Comparison of ENCODE assay signal across 9 mouse cellular contexts in the genomic region with DNA sequence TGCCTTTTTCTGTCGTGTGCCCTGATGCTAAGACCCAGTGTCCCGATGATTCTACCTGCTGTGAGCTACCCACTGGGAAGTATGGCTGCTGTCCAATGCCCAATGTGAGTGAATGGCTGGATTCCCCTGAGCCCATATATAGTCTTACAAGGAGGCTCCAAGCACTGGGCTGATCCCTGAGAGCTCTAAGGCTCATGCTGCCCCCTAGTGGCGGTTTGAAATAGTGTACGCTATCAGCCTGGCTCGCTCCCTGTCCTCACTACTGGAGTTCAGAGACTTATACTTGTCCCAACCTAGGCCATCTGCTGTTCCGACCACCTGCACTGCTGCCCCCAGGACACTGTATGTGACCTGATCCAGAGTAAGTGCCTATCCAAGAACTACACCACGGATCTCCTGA. TPM values are rescaled to one million over a fixed set of nuclear protein-coding genes. Genes with fewer than 3 reads are reported as not detected.
A peak's percentile ranks its signal among the peaks of the same experiment; 100 is the strongest.
DNase-seq lines count a peak whose midpoint lies in the region; ATAC-seq and TF ChIP-seq lines count a peak whose summit lies in the region.
"Had no signal": no experiment of that assay in that cellular context is flagged by ENCODE, and none has a peak within 500 bp of the region (broad histone marks: within the 10 kb centered on the region; RNA-seq: fewer than 3 reads in every experiment).

No protein-coding gene starts in this region.

- H3K27me3 ChIP-seq in heart, embryonic 12.5 days (replicated peaks): peaks cover 3% of the 10 kb centered on the region; the same call in 1 of the 2 replicates
- H3K27me3 ChIP-seq in kidney, embryonic 14.5 days (ENCODE audit: control insufficient read depth, insufficient read depth, low read length): no peaks in the 10 kb centered on the region; the same call in 1 of the 2 replicates
- H3K27me3 ChIP-seq in liver, adult 2 months (ENCODE audit: control insufficient read depth, insufficient read depth, low read length): no peaks in the 10 kb centered on the region
- H3K27me3 ChIP-seq: Patski had no signal

- no peak overlapping the region for H3K4me2 ChIP-seq in heart, embryonic 12.5 days
- no peak overlapping the region for H3K4me2 ChIP-seq in kidney, embryonic 14.5 days (replicated peaks; ENCODE audit: low read depth, low read length)

- H3K27ac ChIP-seq in heart, embryonic 12.5 days (ENCODE audit: poor library complexity, severe bottlenecking): no peak overlapping the region
- no peak overlapping the region for H3K27ac ChIP-seq in cortical plate, adult 2 months (ENCODE audit: insufficient read depth, low read length)
- no peak overlapping the region for H3K27ac ChIP-seq in kidney, embryonic 14.5 days (ENCODE audit: low read depth, low read length)
- H3K27ac ChIP-seq in liver, adult 2 months (replicated peaks; ENCODE audit: insufficient read depth, low read depth, low read length): no peak overlapping the region

- no peaks in the 10 kb centered on the region for H3K9me3 ChIP-seq in heart, embryonic 12.5 days (replicated peaks)
- no peaks in the 10 kb centered on the region for H3K9me3 ChIP-seq in kidney, embryonic 14.5 days (ENCODE audit: control insufficient read depth, low read length)

- 13% methylated on average over 7 of the region's 7 CpGs for WGBS in heart, embryonic 12.5 days
- 13% methylated on average over 7 of the region's 7 CpGs for WGBS in kidney, embryonic 14.5 days
- 23% methylated on average over 7 of the region's 7 CpGs for WGBS in liver, adult 2 months

- 0 out of 2 replicates have a peak, but pooled peaks have one; percentile 8 for TF ChIP-seq POLR2A in cortical plate, adult 2 months (IDR thresholded peaks at IDR 0.05; ENCODE audit: extremely low read depth, insufficient read depth, low read length)
- no peak for TF ChIP-seq POLR2A in liver, adult 2 months (IDR thresholded peaks at IDR 0.05; ENCODE audit: extremely low read depth, insufficient read depth, low read length)

- no peaks in the 10 kb centered on the region; the same call in 1 of the 2 replicates for H3K79me2 ChIP-seq in liver, adult 2 months (ENCODE audit: control insufficient read depth, insufficient read depth, low read length)

- peaks cover 44% of the 10 kb centered on the region for H3K36me3 ChIP-seq in heart, embryonic 12.5 days
- peaks cover 38% of the 10 kb centered on the region for H3K36me3 ChIP-seq in kidney, embryonic 14.5 days (ENCODE audit: control insufficient read depth, insufficient read depth, low read length)
- peaks cover 11% of the 10 kb centered on the region; the same call in 1 of the 2 replicates for H3K36me3 ChIP-seq in liver, adult 2 months (ENCODE audit: control insufficient read depth, insufficient read depth, low read length)

- peak; percentile 85 to 93 for DNase-seq in heart, adult 18-20 months
- peak; percentile 76 to 80 for DNase-seq in gastrocnemius, postnatal 36 days
- DNase-seq in liver, adult 2 months (ENCODE audit: extremely low read depth, low read depth, low spot score): peak; percentile 64
- DNase-seq in natural killer cell, adult 2 months (ENCODE audit: low spot score in 2 of 2): peak; percentile 70 to 82
- peak; percentile 86 to 96 for DNase-seq in spleen, postnatal 4 days (ENCODE audit: low spot score in 2 of 2)

- H3K4me3 ChIP-seq in heart, embryonic 12.5 days: no peak overlapping the region
- H3K4me3 ChIP-seq in cortical plate, adult 2 months (ENCODE audit: insufficient read depth, low read length): no peak overlapping the region
- no peak overlapping the region for H3K4me3 ChIP-seq in kidney, embryonic 14.5 days (ENCODE audit: low read length)
- no peak overlapping the region for H3K4me3 ChIP-seq in liver, adult 2 months (ENCODE audit: insufficient read depth, low read depth, low read length)

- H3K4me1 ChIP-seq in heart, embryonic 12.5 days (replicated peaks): peaks cover 36% of the 10 kb centered on the region
- peaks cover 11% of the 10 kb centered on the region for H3K4me1 ChIP-seq in cortical plate, adult 2 months (ENCODE audit: control insufficient read depth, insufficient read depth, low read length)
- peaks cover 35% of the 10 kb centered on the region for H3K4me1 ChIP-seq in kidney, embryonic 14.5 days (ENCODE audit: control insufficient read depth, insufficient read depth, low read length)
- peaks cover 17% of the 10 kb centered on the region for H3K4me1 ChIP-seq in liver, adult 2 months (ENCODE audit: control insufficient read depth, insufficient read depth, low read length)

- TF ChIP-seq CTCF in cortical plate, adult 2 months (IDR thresholded peaks at IDR 0.05; ENCODE audit: extremely low read depth, insufficient read depth, low read length): peak; percentile 90
- TF ChIP-seq CTCF in liver, adult 2 months (IDR thresholded peaks at IDR 0.05; ENCODE audit: low read depth, low read length): peak; percentile 92

- intact Hi-C loops in gastrocnemius, postnatal 36 days (cut with DNase I): no loop called here

- H3K9ac ChIP-seq in heart, embryonic 12.5 days: no peak overlapping the region
- H3K9ac ChIP-seq in kidney, embryonic 14.5 days (ENCODE audit: low read depth, low read length): no peak overlapping the region
- H3K9ac ChIP-seq in liver, adult 2 months (ENCODE audit: low read depth, low read length): no peak overlapping the region

- ATAC-seq in heart, embryonic 12.5 days (ENCODE audit: insufficient number of reproducible peaks, low FRiP score): no peak
- peak; percentile 12; the same call in 1 of the 2 replicates for ATAC-seq in kidney, embryonic 14.5 days (ENCODE audit: low FRiP score, low TSS enrichment)
- ATAC-seq: Patski had no signal

RNA-seq across cellular contexts. Expression of gene Grn, which starts 4.3 kb away (rescaled TPM):
- total RNA-seq in heart, adult 18-20 months (2021): 10 to 100 TPM; 82.0 to 98.0 TPM
- 189 and 191 TPM in 2 replicates for polyA plus RNA-seq in heart, embryonic 12.5 days (2016; fragmentation: Nextera tagmentation; extraction: Ambion mirVana)
- polyA plus RNA-seq in cortical plate, adult 2 months (2012; rRNA removed): 64.6 and 67.2 TPM in 2 replicates
- total RNA-seq in gastrocnemius, postnatal 36 days (2021): 10 to 100 TPM; 23.5 to 24.8 TPM
- 81.0 and 103 TPM in 2 replicates for polyA plus RNA-seq in kidney, embryonic 14.5 days (2014; fragmentation: Nextera tagmentation; extraction: Ambion mirVana)
- total RNA-seq in liver, adult 2 months (2014; rRNA removed): 53.7 and 88.7 TPM in 2 replicates
- polyA plus RNA-seq in liver, adult 2 months (2012; rRNA removed): 155 and 176 TPM in 2 replicates

RNA-seq across cellular contexts. Expression of gene Fam171a2, which starts 13.1 kb away (rescaled TPM):
- 1 to 10 TPM; 3.4 to 4.8 TPM for total RNA-seq in heart, adult 18-20 months (2021)
- 4.5 and 5.6 TPM in 2 replicates for polyA plus RNA-seq in heart, embryonic 12.5 days (2016; fragmentation: Nextera tagmentation; extraction: Ambion mirVana)
- 77.9 and 78.3 TPM in 2 replicates for polyA plus RNA-seq in cortical plate, adult 2 months (2012; rRNA removed)
- total RNA-seq in gastrocnemius, postnatal 36 days (2021): 1 to 10 TPM; 1.4 to 1.6 TPM
- polyA plus RNA-seq in kidney, embryonic 14.5 days (2014; fragmentation: Nextera tagmentation; extraction: Ambion mirVana): 12.3 and 14.7 TPM in 2 replicates
- total RNA-seq in liver, adult 2 months (2014; rRNA removed): 0.81 and 1.0 TPM in 2 replicates
- polyA plus RNA-seq in liver, adult 2 months (2012; rRNA removed): 1.4 and 1.8 TPM in 2 replicates

RNA-seq across cellular contexts. Expression of gene Slc25a39, which starts 26.7 kb away (rescaled TPM):
- 100 to 1,000 TPM; 187 to 194 TPM for total RNA-seq in heart, adult 18-20 months (2021)
- 253 and 260 TPM in 2 replicates for polyA plus RNA-seq in heart, embryonic 12.5 days (2016; fragmentation: Nextera tagmentation; extraction: Ambion mirVana)
- polyA plus RNA-seq in cortical plate, adult 2 months (2012; rRNA removed): 85.9 and 88.4 TPM in 2 replicates
- total RNA-seq in gastrocnemius, postnatal 36 days (2021): 10 to 100 TPM; 56.2 to 64.3 TPM
- 224 and 274 TPM in 2 replicates for polyA plus RNA-seq in kidney, embryonic 14.5 days (2014; fragmentation: Nextera tagmentation; extraction: Ambion mirVana)
- total RNA-seq in liver, adult 2 months (2014; rRNA removed): 181 and 243 TPM in 2 replicates
- polyA plus RNA-seq in liver, adult 2 months (2012; rRNA removed): 1,099 and 1,182 TPM in 2 replicates

RNA-seq across cellular contexts. Expression of gene Itga2b, which starts 35.5 kb away (rescaled TPM):
- total RNA-seq in heart, adult 18-20 months (2021): 1 to 10 TPM; 4.1 to 4.4 TPM
- 16.5 and 22.5 TPM in 2 replicates for polyA plus RNA-seq in heart, embryonic 12.5 days (2016; fragmentation: Nextera tagmentation; extraction: Ambion mirVana)
- polyA plus RNA-seq in cortical plate, adult 2 months (2012; rRNA removed): 4.1 and 4.9 TPM in 2 replicates
- total RNA-seq in gastrocnemius, postnatal 36 days (2021): 1 to 10 TPM in 1 of 2 experiments, under 1 TPM in 1; 0.56 to 1.1 TPM
- polyA plus RNA-seq in kidney, embryonic 14.5 days (2014; fragmentation: Nextera tagmentation; extraction: Ambion mirVana): 5.8 and 6.4 TPM in 2 replicates
- total RNA-seq in liver, adult 2 months (2014; rRNA removed): 1.6 and 2.5 TPM in 2 replicates
- polyA plus RNA-seq in liver, adult 2 months (2012; rRNA removed): 4.3 and 7.1 TPM in 2 replicates

RNA-seq across cellular contexts. Expression of gene Rundc3a, which starts 41.2 kb away (rescaled TPM):
- total RNA-seq in heart, adult 18-20 months (2021): under 1 TPM in 1 of 2 experiments, not detected in 1; 0.64 TPM
- 1.7 and 1.8 TPM in 2 replicates for polyA plus RNA-seq in heart, embryonic 12.5 days (2016; fragmentation: Nextera tagmentation; extraction: Ambion mirVana)
- polyA plus RNA-seq in cortical plate, adult 2 months (2012; rRNA removed): 511 and 558 TPM in 2 replicates
- total RNA-seq in gastrocnemius, postnatal 36 days (2021): not detected
- 1.7 and 1.9 TPM in 2 replicates for polyA plus RNA-seq in kidney, embryonic 14.5 days (2014; fragmentation: Nextera tagmentation; extraction: Ambion mirVana)
- total RNA-seq in liver, adult 2 months (2014; rRNA removed): 1.0 and 2.5 TPM in 2 replicates
- 1.2 and 2.1 TPM in 2 replicates for polyA plus RNA-seq in liver, adult 2 months (2012; rRNA removed)
